Mouse (Mus musculus) liver, adult 2 months (tissue): ENCODE measurements around the gene Gtf2f1.

Experiments
- CTCF ChIP-seq: fragments of 200-500 bp; IDR thresholded peaks from 2 replicates; pipeline ENCODE4 v1.5.1; 2011; ENCODE audit warnings: low read depth, low read length, control low read depth
- POLR2A ChIP-seq: fragments of 200-500 bp; IDR thresholded peaks from 2 replicates; pipeline ENCODE4 v1.6.1; 2011; ENCODE audit warnings: low read length, control low read depth; ENCODE audit not compliant: insufficient read depth; ENCODE audit errors: extremely low read depth

- peak; percentile 83 for TF ChIP-seq CTCF
- TF ChIP-seq POLR2A: no peak
These were observed 49.2 kb upstream of the Gtf2f1 start for GRCm38 (mm10) chr17:57060231-57060801.
